Mouse (Mus musculus) thymus, postnatal 10 days (tissue): Measurements from ENCODE around the gene Rev3l.
"Not testable (repeated sequence)": the region's sequence is repeated elsewhere in the genome, so short reads cannot be mapped to it uniquely, and the experiment has no call there.

Experiments
- DNase-seq, 2 experiments: peaks; one replicate each; pipeline ENCODE4 v3.0.0; 2021; ENCODE audit warnings: low spot score in 2 of 2

Rev3l gene

GRCm38 (mm10) chr10:39785241-39785640 lies 53.3 kb downstream of the Rev3l start:
- no peak for DNase-seq

GRCm38 (mm10) chr10:39793295-39793694 lies 61.4 kb downstream of the Rev3l start:
- peak in 1 of 2 experiments; percentile 32 for DNase-seq

GRCm38 (mm10) chr10:39811507-39811906 lies 79.6 kb downstream of the Rev3l start:
- DNase-seq: peak; percentile 62 to 74

- DNase-seq: no peak
These were observed 110.7 kb downstream of the Rev3l start for GRCm38 (mm10) chr10:39842621-39843020.

GRCm38 (mm10) chr10:39865509-39865908 lies 133.6 kb downstream of the Rev3l start:
- DNase-seq: no peak

GRCm38 (mm10) chr10:39888621-39889020 lies 156.7 kb downstream of the Rev3l start:
- no peak for DNase-seq

- no peak for DNase-seq
These were observed 162.1 kb downstream of the Rev3l start for GRCm38 (mm10) chr10:39893702-39894697.

GRCm38 (mm10) chr10:39896503-39896902 lies 164.6 kb downstream of the Rev3l start:
- no peak for DNase-seq

- DNase-seq: peak; percentile 72 to 75
These were observed 167.0 kb downstream of the Rev3l start, which contains the start of gene Mfsd4b4 for GRCm38 (mm10) chr10:39898874-39899371. Mfsd4b4 (minus strand) TSS chr10:39899238.

- no peak for DNase-seq
These were observed 172.3 kb downstream of the Rev3l start for GRCm38 (mm10) chr10:39904191-39904590.

GRCm38 (mm10) chr10:39906799-39907658 lies 175.1 kb downstream of the Rev3l start:
- no peak for DNase-seq

- DNase-seq: no peak
These were observed 177.0 kb downstream of the Rev3l start for GRCm38 (mm10) chr10:39908768-39909441.

GRCm38 (mm10) chr10:39912616-39913015 lies 180.7 kb downstream of the Rev3l start:
- DNase-seq: no peak

- DNase-seq: not testable (repeated sequence)
These were observed 192.6 kb downstream of the Rev3l start for GRCm38 (mm10) chr10:39924556-39924955.
